Mouse (Mus musculus) C2C12 (cell line): Measurements from ENCODE around the gene Pikfyve.

Experiments
- CEBPB ChIP-seq: IDR thresholded peaks from one replicate; pipeline ENCODE4 v1.6.1; 2011; ENCODE audit warnings: low read depth, mild to moderate bottlenecking, control low read depth, moderate library complexity
- CTCF ChIP-seq: IDR thresholded peaks from one replicate; pipeline ENCODE4 v1.5.1; 2011; ENCODE audit not compliant: control insufficient read depth, insufficient read depth, insufficient read length
- FOSL1 ChIP-seq: IDR thresholded peaks from one replicate; pipeline ENCODE4 v1.8.0; 2011; ENCODE audit warnings: mild to moderate bottlenecking, low read length; ENCODE audit not compliant: poor library complexity, insufficient read depth, severe bottlenecking
- MAX ChIP-seq: IDR thresholded peaks from one replicate; pipeline ENCODE4 v1.6.1; 2011; ENCODE audit warnings: mild to moderate bottlenecking, control low read depth
- MYOD1 ChIP-seq: IDR thresholded peaks from one replicate; pipeline ENCODE4 v1.6.1; 2011; ENCODE audit warnings: low read depth; ENCODE audit not compliant: control insufficient read depth, insufficient read length

DNA sequence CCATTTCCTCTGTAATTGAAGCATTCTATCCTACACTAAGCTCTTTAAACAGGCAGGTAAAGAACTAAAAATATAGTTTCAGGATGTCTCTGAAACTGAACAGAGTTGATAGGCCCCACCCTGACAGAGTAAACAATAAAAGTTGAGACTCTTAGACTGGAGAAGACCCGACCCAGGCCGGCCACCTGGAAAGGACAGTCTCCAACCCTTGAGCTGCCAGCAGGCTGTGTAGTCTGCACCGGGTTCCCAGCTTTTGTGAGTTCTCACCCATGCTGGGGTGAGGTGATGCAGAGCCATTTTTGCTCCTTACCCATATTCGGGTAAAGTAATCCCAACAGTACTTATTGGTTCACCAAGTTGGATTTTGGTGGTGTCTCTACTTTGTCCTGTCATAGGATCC lies 10.3 kb upstream of the Pikfyve start:
- TF ChIP-seq CTCF (no peak), MYOD1 (no peak), MAX (no peak), CEBPB (no peak), FOSL1 (no peak)
